Comparison of ENCODE assay signal across 1 mouse cellular context in genomic region chr15:23418158-23418557, GRCm38 (mm10).
A peak's percentile ranks its signal among the peaks of the same experiment; 100 is the strongest.
TF ChIP-seq lines count a peak whose summit lies in the region.

No protein-coding gene starts in this region.

TF ChIP-seq in MEL, 35 proteins besides CTCF, POLR2A, EP300 and RAD21 (continued from another document):
- no peak for TF ChIP-seq POLR2AphosphoS5 (IDR thresholded peaks at IDR 0.05; ENCODE audit: borderline replicate concordance, low read depth, low read length)
- TF ChIP-seq ELF1 (IDR thresholded peaks at IDR 0.05; ENCODE audit: low read depth, low read length): no peak
- TF ChIP-seq TCF12 (IDR thresholded peaks at IDR 0.05; ENCODE audit: low read depth, low read length): peak; percentile 80
- no peak for TF ChIP-seq JUND (IDR thresholded peaks at IDR 0.05; ENCODE audit: low read depth, low read length)
- peak; percentile 81 for TF ChIP-seq GATA1 (IDR thresholded peaks at IDR 0.05; ENCODE audit: low read depth, low read length)
- no peak for TF ChIP-seq USF1 (IDR thresholded peaks at IDR 0.05; ENCODE audit: low read depth, low read length)
- no peak; the same call in 1 of the 2 replicates for TF ChIP-seq MAFK (IDR thresholded peaks at IDR 0.05; ENCODE audit: borderline replicate concordance, low read depth, low read length)
- no peak for TF ChIP-seq UBTF (IDR thresholded peaks at IDR 0.05; ENCODE audit: borderline replicate concordance, insufficient read depth, low read depth, low read length)
- TF ChIP-seq HCFC1 (IDR thresholded peaks at IDR 0.05; ENCODE audit: low read depth, low read length): no peak
